10 mouse cellular contexts compared by ENCODE assay signal in genomic region chr4:131191106-131191880, GRCm38 (mm10).
A peak's percentile ranks its signal among the peaks of the same experiment; 100 is the strongest.
DNase-seq lines count a peak whose midpoint lies in the region; ATAC-seq and TF ChIP-seq lines count a peak whose summit lies in the region.
"Had no signal": no experiment of that assay in that cellular context is flagged by ENCODE, and none has a peak within 500 bp of the region (broad histone marks: within the 10 kb centered on the region; RNA-seq: fewer than 3 reads in every experiment).

No protein-coding gene starts in this region.

- no peak overlapping the region for H3K4me2 ChIP-seq in forebrain, embryonic 11.5 days (ENCODE audit: low read depth, low read length, severe bottlenecking)
- H3K4me2 ChIP-seq in midbrain, postnatal 0 days (ENCODE audit: low read depth, low read length, poor library complexity, severe bottlenecking), result no peak overlapping the region
- H3K4me2 ChIP-seq in midbrain, embryonic 11.5 days, result no peak overlapping the region
- H3K4me2 ChIP-seq in forebrain, embryonic 16.5 days (ENCODE audit: low read length), result no peak overlapping the region
- H3K4me2 ChIP-seq in intestine, postnatal 0 days (replicated peaks; ENCODE audit: low read depth), result no peak overlapping the region
- H3K4me2 ChIP-seq in kidney, embryonic 15.5 days, result no peak overlapping the region
- H3K4me2 ChIP-seq: midbrain, embryonic 12.5 days had no signal

- no peak for DNase-seq in forebrain, embryonic 10.5 days (ENCODE audit: extremely low spot score, low spot score)
- DNase-seq in forebrain, embryonic 11.5 days (ENCODE audit: low spot score), result no peak
- peak; percentile 55 for DNase-seq in midbrain, postnatal 0 days (ENCODE audit: low spot score)
- no peak for DNase-seq in midbrain, embryonic 11.5 days (ENCODE audit: low spot score, missing footprints)
- DNase-seq in retina, postnatal 1 day, result peak; percentile 73

- H3K27me3 ChIP-seq in forebrain, embryonic 10.5 days (ENCODE audit: poor library complexity, severe bottlenecking), result no peaks in the 10 kb centered on the region
- no peaks in the 10 kb centered on the region for H3K27me3 ChIP-seq in forebrain, embryonic 11.5 days (ENCODE audit: control insufficient read depth, insufficient read depth, low read length)
- no peaks in the 10 kb centered on the region for H3K27me3 ChIP-seq in midbrain, postnatal 0 days (ENCODE audit: insufficient read depth, low read length)
- H3K27me3 ChIP-seq in midbrain, embryonic 11.5 days (ENCODE audit: control insufficient read depth, insufficient read depth, low read length), result no peaks in the 10 kb centered on the region
- H3K27me3 ChIP-seq in forebrain, embryonic 16.5 days (replicated peaks; ENCODE audit: control insufficient read depth, insufficient read depth, low read length), result no peaks in the 10 kb centered on the region
- H3K27me3 ChIP-seq in intestine, postnatal 0 days (replicated peaks; ENCODE audit: control insufficient read depth, insufficient read depth, low read length), result no peaks in the 10 kb centered on the region
- peaks cover 8% of the 10 kb centered on the region for H3K27me3 ChIP-seq in kidney, embryonic 15.5 days

- no peaks in the 10 kb centered on the region for H3K36me3 ChIP-seq in forebrain, embryonic 10.5 days (replicated peaks)
- no peaks in the 10 kb centered on the region for H3K36me3 ChIP-seq in forebrain, embryonic 11.5 days (ENCODE audit: control insufficient read depth, insufficient read depth, low read length)
- no peaks in the 10 kb centered on the region for H3K36me3 ChIP-seq in midbrain, postnatal 0 days (ENCODE audit: insufficient read depth, low read length)
- no peaks in the 10 kb centered on the region for H3K36me3 ChIP-seq in midbrain, embryonic 11.5 days (ENCODE audit: control insufficient read depth, insufficient read depth, low read length)
- no peaks in the 10 kb centered on the region for H3K36me3 ChIP-seq in forebrain, embryonic 16.5 days (ENCODE audit: control insufficient read depth, insufficient read depth)
- H3K36me3 ChIP-seq in intestine, postnatal 0 days (ENCODE audit: control insufficient read depth, insufficient read depth), result no peaks in the 10 kb centered on the region
- no peaks in the 10 kb centered on the region for H3K36me3 ChIP-seq in kidney, embryonic 15.5 days
- H3K36me3 ChIP-seq: midbrain, embryonic 12.5 days had no signal

- H3K4me1 ChIP-seq in forebrain, embryonic 10.5 days, result no peaks in the 10 kb centered on the region
- H3K4me1 ChIP-seq in forebrain, embryonic 11.5 days (replicated peaks; ENCODE audit: control insufficient read depth, insufficient read depth, low read length), result no peaks in the 10 kb centered on the region
- no peaks in the 10 kb centered on the region for H3K4me1 ChIP-seq in midbrain, postnatal 0 days (ENCODE audit: insufficient read depth, low read length)
- H3K4me1 ChIP-seq in midbrain, embryonic 11.5 days (ENCODE audit: control insufficient read depth, insufficient read depth, low read length), result no peaks in the 10 kb centered on the region
- peaks cover 7% of the 10 kb centered on the region for H3K4me1 ChIP-seq in forebrain, embryonic 16.5 days (replicated peaks; ENCODE audit: control insufficient read depth, insufficient read depth, low read length)
- H3K4me1 ChIP-seq in intestine, postnatal 0 days (replicated peaks; ENCODE audit: control insufficient read depth, insufficient read depth, low read length), result no peaks in the 10 kb centered on the region
- H3K4me1 ChIP-seq in kidney, embryonic 15.5 days, result peaks cover 15% of the 10 kb centered on the region

- no peak overlapping the region for H3K4me3 ChIP-seq in forebrain, embryonic 10.5 days
- H3K4me3 ChIP-seq in forebrain, embryonic 11.5 days (ENCODE audit: low read depth, low read length), result no peak overlapping the region
- no peak overlapping the region for H3K4me3 ChIP-seq in midbrain, postnatal 0 days (ENCODE audit: low read depth, low read length)
- H3K4me3 ChIP-seq in midbrain, embryonic 11.5 days (ENCODE audit: low read depth, low read length), result no peak overlapping the region
- H3K4me3 ChIP-seq in forebrain, embryonic 16.5 days (replicated peaks; ENCODE audit: low read length), result no peak overlapping the region
- no peak overlapping the region for H3K4me3 ChIP-seq in intestine, postnatal 0 days (ENCODE audit: low read depth, low read length)
- H3K4me3 ChIP-seq in kidney, embryonic 15.5 days (replicated peaks), result no peak overlapping the region
- H3K4me3 ChIP-seq: midbrain, embryonic 12.5 days had no signal

- no peak overlapping the region for H3K9ac ChIP-seq in forebrain, embryonic 11.5 days (ENCODE audit: low read length)
- no peak overlapping the region for H3K9ac ChIP-seq in midbrain, postnatal 0 days (replicated peaks; ENCODE audit: low read length, poor library complexity, severe bottlenecking)
- H3K9ac ChIP-seq in midbrain, embryonic 11.5 days (ENCODE audit: low read length), result no peak overlapping the region
- H3K9ac ChIP-seq in forebrain, embryonic 16.5 days (replicated peaks; ENCODE audit: low read depth, low read length), result no peak overlapping the region
- no peak overlapping the region for H3K9ac ChIP-seq in intestine, postnatal 0 days (ENCODE audit: low read depth, low read length)
- no peak overlapping the region for H3K9ac ChIP-seq in kidney, embryonic 15.5 days
- H3K9ac ChIP-seq: liver, embryonic 14.5 days; midbrain, embryonic 12.5 days had no signal

- H3K27ac ChIP-seq in forebrain, embryonic 10.5 days, result 0 out of 2 replicates have a peak overlapping the region, but pooled peaks have one; percentile 16
- H3K27ac ChIP-seq in forebrain, embryonic 11.5 days (ENCODE audit: low read depth, low read length), result no peak overlapping the region
- no peak overlapping the region for H3K27ac ChIP-seq in midbrain, postnatal 0 days (ENCODE audit: low read depth, low read length)
- H3K27ac ChIP-seq in midbrain, embryonic 11.5 days (ENCODE audit: low read depth, low read length), result no peak overlapping the region
- no peak overlapping the region for H3K27ac ChIP-seq in forebrain, embryonic 16.5 days (ENCODE audit: low read length)
- H3K27ac ChIP-seq in intestine, postnatal 0 days (ENCODE audit: low read depth, low read length), result no peak overlapping the region
- no peak overlapping the region for H3K27ac ChIP-seq in kidney, embryonic 15.5 days
- H3K27ac ChIP-seq: liver, embryonic 14.5 days; midbrain, embryonic 12.5 days had no signal

- ATAC-seq in forebrain, embryonic 11.5 days (replicated peaks; ENCODE audit: low FRiP score), result no peak
- ATAC-seq in midbrain, postnatal 0 days (ENCODE audit: low FRiP score), result no peak
- no peak for ATAC-seq in midbrain, embryonic 11.5 days (ENCODE audit: low FRiP score)
- 0 out of 2 replicates have a peak, but pooled peaks have one; percentile 26 for ATAC-seq in forebrain, embryonic 16.5 days
- no peak for ATAC-seq in intestine, postnatal 0 days
- no peak for ATAC-seq in kidney, embryonic 15.5 days (replicated peaks; ENCODE audit: low FRiP score)

- 82% methylated on average over 13 of the region's 13 CpGs for WGBS in forebrain, embryonic 10.5 days
- 87% methylated on average over 13 of the region's 13 CpGs for WGBS in forebrain, embryonic 11.5 days
- 66% methylated on average over 13 of the region's 13 CpGs for WGBS in midbrain, postnatal 0 days
- WGBS in midbrain, embryonic 11.5 days, result 78% methylated on average over 13 of the region's 13 CpGs
- WGBS in forebrain, embryonic 16.5 days, result 54% methylated on average over 13 of the region's 13 CpGs
- 55% methylated on average over 13 of the region's 13 CpGs for WGBS in intestine, postnatal 0 days
- 67% methylated on average over 13 of the region's 13 CpGs for WGBS in kidney, embryonic 15.5 days

- TF ChIP-seq CTCF in midbrain, postnatal 0 days (IDR thresholded peaks at IDR 0.05), result no peak
- no peak for TF ChIP-seq CTCF in intestine, postnatal 0 days (IDR thresholded peaks at IDR 0.05; ENCODE audit: low read depth)

- H3K9me3 ChIP-seq in forebrain, embryonic 10.5 days, result no peaks in the 10 kb centered on the region
- no peaks in the 10 kb centered on the region for H3K9me3 ChIP-seq in forebrain, embryonic 11.5 days (ENCODE audit: control insufficient read depth, low read length)
- no peaks in the 10 kb centered on the region for H3K9me3 ChIP-seq in midbrain, postnatal 0 days (ENCODE audit: low read length)
- H3K9me3 ChIP-seq in midbrain, embryonic 11.5 days (ENCODE audit: control insufficient read depth, low read length), result no peaks in the 10 kb centered on the region
- no peaks in the 10 kb centered on the region; the same call in 1 of the 2 replicates for H3K9me3 ChIP-seq in forebrain, embryonic 16.5 days (ENCODE audit: control insufficient read depth, low read length)
- no peaks in the 10 kb centered on the region for H3K9me3 ChIP-seq in intestine, postnatal 0 days (ENCODE audit: control insufficient read depth)
- no peaks in the 10 kb centered on the region for H3K9me3 ChIP-seq in kidney, embryonic 15.5 days (replicated peaks)
- H3K9me3 ChIP-seq: midbrain, embryonic 12.5 days had no signal

Comparison
In these comparisons a context has a peak if more than half of its experiments do, and no peak if none do; other contexts are left out.
1. DNase-seq: peak in midbrain, postnatal 0 days (single experiment) and retina, postnatal 1 day (single experiment); none in forebrain, embryonic 10.5 days (single experiment), forebrain, embryonic 11.5 days (single experiment) and midbrain, embryonic 11.5 days (single experiment).